Mouse (Mus musculus) gastrocnemius, postnatal 10 days (tissue): ENCODE measurements at regions not wholly inside any gene's neighbourhood (a gene's known extent, or its start where the extent isn't known, plus 50 kb on each side); places are given as distances from the start of the nearest gene placed in this dataset.

Source experiments
- DNase-seq: peaks from one replicate; pipeline ENCODE4 v3.0.0; 2021; ENCODE audit warnings: mixed read lengths

- no peak for DNase-seq
Observed at GRCm38 (mm10) chr3:121618561-121618960, 52.0 kb upstream of the 4930432M17Rik start.

- DNase-seq = no peak
Observed at GRCm38 (mm10) chr3:121618161-121618560, 52.4 kb upstream of the 4930432M17Rik start.

GRCm38 (mm10) chr3:121617351-121617750 lies 53.2 kb upstream of the 4930432M17Rik start:
- DNase-seq = no peak

GRCm38 (mm10) chr3:121616075-121616474 lies 54.5 kb upstream of the 4930432M17Rik start:
- DNase-seq = no peak

- no peak for DNase-seq
Observed at GRCm38 (mm10) chr3:121614741-121615140, 55.8 kb upstream of the 4930432M17Rik start.

GRCm38 (mm10) chr3:121613224-121613623 lies 57.3 kb upstream of the 4930432M17Rik start:
- no peak for DNase-seq

GRCm38 (mm10) chr3:121609845-121610244 lies 60.7 kb upstream of the 4930432M17Rik start:
- no peak for DNase-seq

GRCm38 (mm10) chr3:121609090-121609489 lies 61.5 kb upstream of the 4930432M17Rik start:
- DNase-seq = peak; percentile 60

GRCm38 (mm10) chr3:121604737-121605136 lies 65.8 kb upstream of the 4930432M17Rik start:
- no peak for DNase-seq

- no peak for DNase-seq
Observed at GRCm38 (mm10) chr3:121604081-121604480, 66.5 kb upstream of the 4930432M17Rik start.

GRCm38 (mm10) chr3:121602826-121603370 lies 67.7 kb upstream of the 4930432M17Rik start:
- no peak for DNase-seq

GRCm38 (mm10) chr3:121602082-121602561 lies 68.4 kb upstream of the 4930432M17Rik start:
- peak; percentile 14 for DNase-seq

- no peak for DNase-seq
Observed at GRCm38 (mm10) chr3:121600841-121601240, 68.6 kb upstream of the Slc44a3 start.

- no peak for DNase-seq
Observed at GRCm38 (mm10) chr3:121600388-121600787, 68.2 kb upstream of the Slc44a3 start.

GRCm38 (mm10) chr3:121597988-121598387 lies 65.8 kb upstream of the Slc44a3 start:
- DNase-seq = no peak

- DNase-seq = no peak
Observed at GRCm38 (mm10) chr3:121597203-121597602, 65.0 kb upstream of the Slc44a3 start.

- DNase-seq = no peak
Observed at GRCm38 (mm10) chr3:121594580-121594979, 62.4 kb upstream of the Slc44a3 start.

- DNase-seq = no peak
Observed at GRCm38 (mm10) chr3:121593598-121594117, 61.5 kb upstream of the Slc44a3 start.

- DNase-seq = no peak
Observed at GRCm38 (mm10) chr3:121593143-121593542, 60.9 kb upstream of the Slc44a3 start.

- no peak for DNase-seq
Observed at GRCm38 (mm10) chr3:121589494-121589885, 57.3 kb upstream of the Slc44a3 start.

GRCm38 (mm10) chr3:121588737-121589493 lies 56.7 kb upstream of the Slc44a3 start:
- peak; percentile 61 for DNase-seq

GRCm38 (mm10) chr3:121585306-121585705 lies 53.1 kb upstream of the Slc44a3 start:
- no peak for DNase-seq

GRCm38 (mm10) chr3:121584736-121585151 lies 52.5 kb upstream of the Slc44a3 start:
- peak; percentile 40 for DNase-seq

- no peak for DNase-seq
Observed at GRCm38 (mm10) chr3:121584317-121584716, 52.1 kb upstream of the Slc44a3 start.
